Mouse (Mus musculus) thymus, adult 2 months (tissue): ENCODE results near the gene Slc9a3r2.

Source experiments
- CTCF ChIP-seq: fragments of 200-500 bp; IDR thresholded peaks from 2 replicates; pipeline ENCODE4 v1.5.1; 2012; ENCODE audit warnings: mild to moderate bottlenecking, control low read depth, low read length, moderate library complexity, borderline replicate concordance; ENCODE audit not compliant: control insufficient read depth, poor library complexity, insufficient read depth; ENCODE audit errors: extremely low read depth
- POLR2A ChIP-seq: fragments of 200-500 bp; IDR thresholded peaks from 2 replicates; pipeline ENCODE4 v1.6.1; 2012; ENCODE audit warnings: mild to moderate bottlenecking, low read length, control low read depth, moderate library complexity; ENCODE audit not compliant: control insufficient read depth, poor library complexity, insufficient read depth; ENCODE audit errors: extremely low read depth

DNA sequence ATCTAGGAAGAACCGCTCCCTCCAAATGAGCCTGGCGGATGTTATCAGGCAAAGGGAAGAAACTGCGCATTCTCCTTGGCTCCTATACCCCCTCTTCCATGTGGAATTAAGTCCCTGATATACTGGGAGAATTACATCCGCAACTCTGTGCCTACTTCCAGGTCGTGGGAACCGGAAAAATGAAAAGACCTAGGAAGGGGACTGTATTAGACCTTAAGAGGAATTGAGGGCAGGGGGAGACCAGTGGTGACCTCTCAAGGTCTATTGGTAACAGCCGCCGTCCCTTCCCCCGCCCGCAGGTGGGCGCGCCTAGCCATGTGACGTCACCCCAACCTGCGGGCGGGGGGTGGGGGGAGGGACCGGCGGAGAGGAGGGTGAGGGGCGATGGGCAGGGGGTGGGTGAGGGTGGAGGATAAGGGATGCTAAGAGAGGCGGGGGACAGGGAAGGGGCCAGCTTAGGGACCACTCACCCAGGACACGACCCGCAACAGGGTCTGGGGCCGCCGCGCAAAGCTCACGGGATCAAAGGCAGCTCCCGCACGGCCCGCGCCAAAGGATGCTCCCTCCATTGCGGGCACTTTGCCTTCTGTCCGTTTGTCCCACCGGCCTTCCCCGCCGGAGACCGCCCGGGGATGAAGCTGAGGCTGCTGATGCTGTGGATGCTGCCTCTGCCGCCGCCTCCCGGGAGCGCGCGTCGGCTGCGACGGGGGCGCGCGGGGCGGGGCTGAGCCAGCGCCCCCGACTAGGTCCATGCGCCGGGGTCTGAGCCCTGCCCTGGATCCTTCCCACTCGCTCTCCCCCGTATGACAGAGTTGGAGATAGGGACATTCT is 39.3 kb upstream of the Slc9a3r2 start, which contains the start of gene Syngr3:
- TF ChIP-seq POLR2A (no peak), CTCF (no peak)
